Mouse (Mus musculus) liver, adult 2 months (tissue): ENCODE measurements at regions not wholly inside any gene's neighbourhood (a gene's known extent, or its start where the extent isn't known, plus 50 kb on each side); places are given as distances from the start of the nearest gene placed in this dataset.

ENCODE experiments used
- DNase-seq: peaks from one replicate; pipeline ENCODE4 v3.0.0-alpha.2; 2011; ENCODE audit warnings: low read depth, low spot score; ENCODE audit errors: extremely low read depth
- H3K27ac ChIP-seq: fragments of 200-500 bp; replicated peaks from 2 replicates; pipeline ENCODE4 v1.5.1; 2012; ENCODE audit warnings: low read depth, mild to moderate bottlenecking, control low read depth, inconsistent platforms, low read length; ENCODE audit not compliant: insufficient read depth
- H3K27me3 ChIP-seq: fragments of 200-500 bp; 2 replicates; pipeline ENCODE4 v1.6.1; 2012; ENCODE audit warnings: mild to moderate bottlenecking, moderate library complexity, low read length, inconsistent platforms; ENCODE audit not compliant: control insufficient read depth, insufficient read depth
- H3K36me3 ChIP-seq: fragments of 200-500 bp; 2 replicates; pipeline ENCODE4 v1.6.1; 2012; ENCODE audit warnings: low read length, inconsistent platforms; ENCODE audit not compliant: control insufficient read depth, insufficient read depth
- H3K4me1 ChIP-seq: fragments of 200-500 bp; 2 replicates; pipeline ENCODE4 v1.6.1; 2011; ENCODE audit warnings: low read length; ENCODE audit not compliant: control insufficient read depth, insufficient read depth
- H3K4me3 ChIP-seq: fragments of 200-500 bp; 2 replicates; pipeline ENCODE4 v1.5.1; 2011; ENCODE audit warnings: low read depth, mild to moderate bottlenecking, control low read depth, low read length, moderate library complexity; ENCODE audit not compliant: insufficient read depth
- H3K79me2 ChIP-seq: fragments of 200-500 bp; 2 replicates; pipeline ENCODE4 v1.6.1; 2012; ENCODE audit warnings: inconsistent platforms, mild to moderate bottlenecking, low read length, moderate library complexity; ENCODE audit not compliant: control insufficient read depth, insufficient read depth
- H3K9ac ChIP-seq: fragments of 200-500 bp; 2 replicates; pipeline ENCODE4 v1.6.1; 2012; ENCODE audit warnings: low read depth, mild to moderate bottlenecking, control low read depth, inconsistent platforms, low read length
- CTCF ChIP-seq: fragments of 200-500 bp; IDR thresholded peaks from 2 replicates; pipeline ENCODE4 v1.5.1; 2011; ENCODE audit warnings: low read depth, low read length, control low read depth
- POLR2A ChIP-seq: fragments of 200-500 bp; IDR thresholded peaks from 2 replicates; pipeline ENCODE4 v1.6.1; 2011; ENCODE audit warnings: low read length, control low read depth; ENCODE audit not compliant: insufficient read depth; ENCODE audit errors: extremely low read depth
- WGBS: fragments of 180-500 bp; shearing (Covaris S2); methylation state at CpG from one replicate; pipeline ENCODE4 v1.1.7; 2018; 5-methylcytosine and 5-hydroxymethylcytosine counted together

DNA sequence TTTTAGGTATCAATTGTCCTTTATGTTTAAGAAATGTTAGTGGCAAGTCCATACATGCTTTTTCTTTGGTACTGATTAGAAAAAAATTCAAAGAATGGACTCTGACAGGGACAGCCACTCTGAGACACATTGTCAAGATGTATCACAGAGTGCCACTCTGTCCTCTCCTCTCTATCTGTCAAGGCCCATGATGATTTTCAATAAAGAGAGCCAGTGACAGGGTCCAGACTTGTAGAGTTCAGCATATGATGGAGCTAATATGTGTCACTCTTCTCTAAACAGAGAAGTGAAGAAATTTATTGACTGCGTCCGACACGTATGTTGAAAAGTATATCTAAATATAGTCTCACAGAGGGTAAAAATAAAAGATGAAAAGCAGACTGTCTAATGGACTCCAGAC is 672.2 kb upstream of the 4930452B06Rik start:
- no peaks in the 10 kb centered on the region for H3K27me3 ChIP-seq
- H3K4me3 ChIP-seq, result no peak overlapping the region
- 95% methylated on average over 3 of the region's 3 CpGs for WGBS
- no peaks in the 10 kb centered on the region for H3K79me2 ChIP-seq
- H3K9ac ChIP-seq, result no peak overlapping the region
- TF ChIP-seq CTCF (no peak), POLR2A (no peak)
- no peak overlapping the region for H3K27ac ChIP-seq
- DNase-seq, result no peak
- H3K4me1 ChIP-seq, result no peaks in the 10 kb centered on the region
- no peaks in the 10 kb centered on the region for H3K36me3 ChIP-seq

DNA sequence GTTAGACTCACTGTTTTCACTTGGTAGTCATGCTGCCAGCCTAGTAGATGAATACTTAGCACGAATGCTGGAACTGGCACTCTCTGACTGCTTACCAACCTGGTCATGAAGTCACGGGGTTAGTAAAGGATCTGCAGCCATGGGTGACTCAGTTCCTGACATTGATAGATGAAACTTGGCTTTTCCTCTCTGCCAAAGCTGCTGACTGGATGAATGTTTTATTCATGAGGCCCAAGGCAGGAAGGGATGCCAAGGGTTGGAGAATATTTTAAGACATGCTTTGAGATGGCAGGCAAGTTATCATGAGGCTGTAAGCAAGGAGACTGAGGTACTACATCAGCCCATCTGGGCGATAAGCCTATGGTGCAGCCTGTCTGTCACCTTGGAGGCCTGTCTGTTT is 671.1 kb upstream of the 4930452B06Rik start:
- Histone ChIP-seq H3K4me3 (no peak overlapping the region), H3K79me2 (no peaks in the 10 kb centered on the region), H3K9ac (no peak overlapping the region), H3K27me3 (no peaks in the 10 kb centered on the region), H3K27ac (no peak overlapping the region), H3K4me1 (no peaks in the 10 kb centered on the region), H3K36me3 (no peaks in the 10 kb centered on the region)
- TF ChIP-seq POLR2A (no peak), CTCF (no peak)
- DNase-seq, result no peak
- 67% methylated on average over 3 of the region's 3 CpGs for WGBS

- Histone ChIP-seq H3K4me3 (no peak overlapping the region), H3K36me3 (no peaks in the 10 kb centered on the region), H3K4me1 (no peaks in the 10 kb centered on the region), H3K9ac (no peak overlapping the region), H3K27me3 (no peaks in the 10 kb centered on the region), H3K27ac (no peak overlapping the region), H3K79me2 (no peaks in the 10 kb centered on the region)
- TF ChIP-seq CTCF (no peak), POLR2A (no peak)
- DNase-seq, result no peak
- WGBS, result 75% methylated on average over 3 of the region's 3 CpGs
These were observed 665.6 kb upstream of the 4930452B06Rik start for GRCm38 (mm10) chr14:9331593-9331992.

DNA sequence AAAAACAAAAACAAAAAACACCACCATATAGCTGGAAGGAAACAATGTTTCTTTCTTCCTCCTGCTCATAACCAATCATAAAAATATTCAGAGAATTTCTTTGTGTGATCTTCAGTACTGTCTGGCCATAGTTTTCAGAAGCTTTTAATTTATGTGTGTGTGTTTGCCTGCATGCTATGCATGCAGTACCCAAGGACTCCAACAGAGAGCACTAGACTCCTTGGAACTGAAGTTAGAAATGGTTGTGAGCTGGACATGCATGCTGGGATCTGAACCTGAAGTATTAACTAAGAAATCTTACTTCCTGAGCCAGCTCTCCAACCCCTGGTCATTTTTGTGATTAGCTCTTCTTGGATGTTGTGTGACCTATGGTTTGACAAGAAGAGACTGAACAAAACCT is 664.7 kb upstream of the 4930452B06Rik start:
- Histone ChIP-seq H3K27me3 (no peaks in the 10 kb centered on the region), H3K4me3 (no peak overlapping the region), H3K79me2 (no peaks in the 10 kb centered on the region), H3K27ac (no peak overlapping the region), H3K36me3 (no peaks in the 10 kb centered on the region), H3K9ac (no peak overlapping the region), H3K4me1 (no peaks in the 10 kb centered on the region)
- TF ChIP-seq CTCF (no peak), POLR2A (no peak)
- no peak for DNase-seq

DNA sequence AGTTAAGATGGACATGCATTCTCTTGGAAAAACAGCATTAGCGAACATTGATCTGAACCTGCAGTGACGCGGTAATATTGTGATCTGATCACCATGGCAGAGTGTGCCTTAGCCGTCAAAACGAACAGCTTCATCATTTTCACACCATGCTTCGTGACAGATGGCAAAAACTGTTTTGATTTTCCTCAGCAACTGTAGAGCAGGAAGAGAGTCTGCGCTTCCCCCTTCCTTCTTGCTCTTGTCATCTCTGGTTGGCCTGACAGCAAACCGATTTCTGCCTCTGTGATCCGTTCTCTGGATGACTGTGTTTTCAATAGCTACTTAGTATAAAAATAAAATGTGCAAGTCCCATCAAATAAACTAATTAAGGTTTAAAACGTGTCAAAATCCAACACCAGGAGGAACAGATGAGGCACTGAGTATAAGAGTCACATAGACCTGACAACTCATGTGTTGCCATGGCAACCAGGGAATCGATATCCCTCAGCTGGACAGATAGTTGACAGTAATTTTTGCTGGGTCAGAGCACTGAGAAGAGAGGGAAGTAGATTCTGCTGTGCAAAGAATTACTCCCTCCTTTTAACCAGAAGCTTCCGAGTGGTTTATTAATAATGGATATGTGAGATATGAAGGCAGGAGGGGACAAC is 663.9 kb upstream of the 4930452B06Rik start:
- H3K36me3 ChIP-seq, result no peaks in the 10 kb centered on the region
- no peak for DNase-seq
- WGBS, result 83% methylated on average over 12 of the region's 12 CpGs
- H3K27me3 ChIP-seq, result no peaks in the 10 kb centered on the region
- no peaks in the 10 kb centered on the region for H3K4me1 ChIP-seq
- no peak overlapping the region for H3K27ac ChIP-seq
- no peaks in the 10 kb centered on the region for H3K79me2 ChIP-seq
- H3K9ac ChIP-seq, result no peak overlapping the region
- no peak overlapping the region for H3K4me3 ChIP-seq
- no peak for TF ChIP-seq CTCF

- WGBS, result 63% methylated on average over 1 of the region's 1 CpGs
- no peaks in the 10 kb centered on the region for H3K4me1 ChIP-seq
These were observed 661.3 kb upstream of the 4930452B06Rik start for GRCm38 (mm10) chr14:9327344-9327743.

More at GRCm38 (mm10) chr14:9327344-9327743, 661.3 kb upstream of the 4930452B06Rik start:
- no peaks in the 10 kb centered on the region for H3K36me3 ChIP-seq
- no peak for DNase-seq
- H3K79me2 ChIP-seq, result no peaks in the 10 kb centered on the region
- H3K27me3 ChIP-seq, result no peaks in the 10 kb centered on the region
- H3K9ac ChIP-seq, result no peak overlapping the region
- H3K4me3 ChIP-seq, result no peak overlapping the region
- no peak for TF ChIP-seq CTCF
- no peak for TF ChIP-seq POLR2A
- no peak overlapping the region for H3K27ac ChIP-seq
